Mouse (Mus musculus) neural tube, embryonic 13.5 days (tissue): ENCODE data around the gene Prdm16. TPM values are rescaled to one million over a fixed set of nuclear protein-coding genes. Genes with fewer than 3 reads are reported as not detected.

ENCODE experiments used
- ATAC-seq: fragments of 200-750 bp; cut with Nextera tagmentation; 2 replicates; pipeline ENCODE4 v1.8.0; 2017; ENCODE audit warnings: low read depth, mild to moderate bottlenecking, moderate TSS enrichment, moderate library complexity
- H3K27ac ChIP-seq: fragments of 300-500 bp; sonication (generic); replicated peaks from 2 replicates; pipeline ENCODE4 v1.5.1; 2015; ENCODE audit warnings: moderate library complexity, mild to moderate bottlenecking, inconsistent platforms
- H3K27me3 ChIP-seq: fragments of 300-500 bp; sonication (generic); 2 replicates; pipeline ENCODE4 v1.6.1; 2015; ENCODE audit warnings: mild to moderate bottlenecking, inconsistent platforms
- H3K36me3 ChIP-seq: fragments of 300-500 bp; sonication (generic); 2 replicates; pipeline ENCODE4 v1.6.1; 2015; ENCODE audit warnings: mild to moderate bottlenecking, inconsistent platforms
- H3K4me1 ChIP-seq: fragments of 300-500 bp; sonication (generic); replicated peaks from 2 replicates; pipeline ENCODE4 v1.6.1; 2015; ENCODE audit warnings: inconsistent platforms
- H3K4me2 ChIP-seq: fragments of 300-500 bp; sonication (generic); 2 replicates; pipeline ENCODE4 v1.6.1; 2015; ENCODE audit warnings: inconsistent platforms, mild to moderate bottlenecking, moderate library complexity
- H3K4me3 ChIP-seq: fragments of 300-500 bp; sonication (generic); 2 replicates; pipeline ENCODE4 v1.5.1; 2015; ENCODE audit warnings: mild to moderate bottlenecking, inconsistent platforms
- H3K9ac ChIP-seq: fragments of 300-500 bp; sonication (generic); 2 replicates; pipeline ENCODE4 v1.6.1; 2015; ENCODE audit warnings: moderate library complexity, mild to moderate bottlenecking, inconsistent platforms
- H3K9me3 ChIP-seq: fragments of 300-500 bp; sonication (generic); 2 replicates; pipeline ENCODE4 v1.6.1; 2016; ENCODE audit warnings: inconsistent platforms
- WGBS: fragments of 180-500 bp; shearing (Covaris S2); methylation state at CpG from one replicate; pipeline ENCODE4 v1.1.7; 2015; 5-methylcytosine and 5-hydroxymethylcytosine counted together
- polyA plus RNA-seq: library from polyadenylated mRNA; unstranded; fragments of >200 nt; fragmentation: Nextera tagmentation; extraction: Ambion mirVana; gene quantifications from 2 replicates; pipeline ENCODE4 v1.2.1, GENCODE M21; 2015

Gene Prdm16
- polyA plus RNA-seq, 1 experiment from 2014 or later: 10.0 TPM

GRCm38 (mm10) chr4:154567942-154568341 lies 68.7 kb downstream of the Prdm16 start:
- Histone ChIP-seq H3K4me2 (no peak overlapping the region), H3K27me3 (peaks cover 47% of the 10 kb centered on the region), H3K9me3 (no peaks in the 10 kb centered on the region), H3K36me3 (no peaks in the 10 kb centered on the region), H3K27ac (no peak overlapping the region), H3K4me3 (no peak overlapping the region), H3K9ac (no peak overlapping the region), H3K4me1 (peaks cover 42% of the 10 kb centered on the region)
- 38% methylated on average over 11 of the region's 11 CpGs for WGBS
- no peak for ATAC-seq

DNA sequence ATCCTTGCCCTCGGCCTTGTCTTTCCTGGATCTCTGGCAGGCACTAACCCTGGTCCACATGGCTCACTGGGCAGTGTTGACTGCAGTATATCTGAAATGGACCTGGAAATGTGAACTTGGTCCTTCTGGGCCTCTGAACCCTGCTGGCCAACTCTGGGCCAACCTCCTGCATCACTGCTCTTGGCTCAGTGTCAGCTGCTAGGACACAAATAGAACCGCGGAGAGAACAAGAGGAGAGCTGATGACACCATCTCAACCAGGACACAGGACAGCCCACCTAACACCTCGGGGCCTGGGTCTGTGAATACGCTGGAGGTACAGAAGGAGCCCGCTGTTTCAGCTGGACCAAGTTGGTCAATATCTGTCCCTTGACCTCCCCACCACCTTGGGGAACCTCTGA lies 73.5 kb downstream of the Prdm16 start:
- no peaks in the 10 kb centered on the region for H3K9me3 ChIP-seq
- H3K27me3 ChIP-seq: peaks cover 70% of the 10 kb centered on the region
- 92% methylated on average over 6 of the region's 6 CpGs for WGBS
- ATAC-seq: no peak
- H3K4me2 ChIP-seq: no peak overlapping the region
- H3K27ac ChIP-seq: no peak overlapping the region
- H3K4me3 ChIP-seq: no peak overlapping the region
- no peaks in the 10 kb centered on the region for H3K36me3 ChIP-seq
- no peak overlapping the region for H3K9ac ChIP-seq
- H3K4me1 ChIP-seq: peaks cover 7% of the 10 kb centered on the region

- no peak for ATAC-seq
- WGBS: 92% methylated on average over 5 of the region's 5 CpGs
- Histone ChIP-seq H3K9ac (no peak overlapping the region), H3K36me3 (no peaks in the 10 kb centered on the region), H3K27ac (no peak overlapping the region), H3K27me3 (peaks cover 83% of the 10 kb centered on the region), H3K4me2 (no peak overlapping the region), H3K9me3 (no peaks in the 10 kb centered on the region), H3K4me1 (peaks cover 42% of the 10 kb centered on the region), H3K4me3 (no peak overlapping the region)
These were observed 78.6 kb downstream of the Prdm16 start for GRCm38 (mm10) chr4:154558041-154558440.

GRCm38 (mm10) chr4:154557168-154557567 lies 79.5 kb downstream of the Prdm16 start:
- no peak for ATAC-seq
- H3K4me2 ChIP-seq: peak overlapping the region; percentile 34; the same call in 1 of the 2 replicates
- no peak overlapping the region for H3K9ac ChIP-seq

DNA sequence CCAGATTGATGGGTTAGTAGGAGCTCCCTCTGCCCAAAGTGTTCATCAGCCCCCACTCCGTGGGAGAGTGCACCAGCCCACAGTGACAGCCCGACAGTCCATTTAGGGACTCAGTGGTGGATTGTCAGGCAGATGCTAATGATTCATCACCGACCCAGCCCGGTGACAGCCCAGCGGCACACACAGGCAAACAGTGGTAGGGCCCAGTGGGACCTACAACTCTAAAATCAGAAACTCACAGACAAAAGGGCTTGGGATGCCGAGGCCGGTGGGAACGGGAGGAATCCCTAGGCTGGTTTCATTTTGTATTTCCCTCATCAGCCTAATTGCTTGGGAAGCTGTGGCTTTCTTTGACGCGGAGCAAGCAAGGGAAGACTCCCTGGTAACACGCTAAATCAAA lies 80.3 kb downstream of the Prdm16 start:
- 0 out of 2 replicates have a peak, but pooled peaks have one; percentile 43 for ATAC-seq
- 24% methylated on average over 11 of the region's 11 CpGs for WGBS
- no peak overlapping the region for H3K4me3 ChIP-seq
- peak overlapping the region; percentile 34 for H3K4me2 ChIP-seq
- H3K4me1 ChIP-seq: peaks cover 52% of the 10 kb centered on the region
- H3K27ac ChIP-seq: no peak overlapping the region
- no peaks in the 10 kb centered on the region for H3K9me3 ChIP-seq
- no peak overlapping the region for H3K9ac ChIP-seq
- H3K36me3 ChIP-seq: no peaks in the 10 kb centered on the region
- H3K27me3 ChIP-seq: peaks cover 83% of the 10 kb centered on the region

More at GRCm38 (mm10) chr4:154557168-154557567, 79.5 kb downstream of the Prdm16 start:
- H3K27ac ChIP-seq: no peak overlapping the region
- no peaks in the 10 kb centered on the region for H3K9me3 ChIP-seq
- no peak overlapping the region for H3K4me3 ChIP-seq
- H3K4me1 ChIP-seq: peaks cover 47% of the 10 kb centered on the region
- no peaks in the 10 kb centered on the region for H3K36me3 ChIP-seq
- peaks cover 83% of the 10 kb centered on the region for H3K27me3 ChIP-seq
- 83% methylated on average over 11 of the region's 11 CpGs for WGBS

GRCm38 (mm10) chr4:154549961-154550393 lies 86.7 kb downstream of the Prdm16 start:
- 0 out of 2 replicates have a peak overlapping the region, but pooled peaks have one; percentile 8 for H3K4me3 ChIP-seq
- H3K36me3 ChIP-seq: no peaks in the 10 kb centered on the region
- ATAC-seq: peak; percentile 59; the same call in 1 of the 2 replicates
- H3K27me3 ChIP-seq: peaks cover 88% of the 10 kb centered on the region
- 14% methylated on average over 17 of the region's 17 CpGs for WGBS
- H3K27ac ChIP-seq: peak overlapping the region; percentile 76
- peak overlapping the region; percentile 34; the same call in 1 of the 2 replicates for H3K9ac ChIP-seq
- H3K9me3 ChIP-seq: no peaks in the 10 kb centered on the region
- peaks cover 63% of the 10 kb centered on the region for H3K4me1 ChIP-seq
- H3K4me2 ChIP-seq: peak overlapping the region; percentile 40

DNA sequence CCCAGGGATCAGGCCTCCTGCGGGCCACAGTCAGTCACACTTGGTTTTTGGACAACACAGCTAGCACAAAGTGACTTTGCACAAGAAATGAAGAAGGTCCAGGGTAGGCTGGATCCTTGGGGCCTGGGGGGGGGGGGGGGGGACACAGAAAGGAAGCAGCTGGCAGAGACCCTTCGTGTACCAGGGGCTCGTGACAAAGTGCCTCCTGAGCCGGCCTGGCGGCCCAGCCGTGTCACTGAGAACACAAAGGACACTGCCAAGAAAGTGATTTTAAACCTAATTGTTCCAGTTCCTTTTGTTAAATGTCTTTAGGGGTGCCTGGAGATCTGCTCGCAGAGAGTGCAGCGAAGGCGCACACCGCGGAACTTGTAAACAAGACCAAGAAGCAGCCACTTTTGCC lies 87.2 kb downstream of the Prdm16 start:
- H3K4me1 ChIP-seq: peaks cover 63% of the 10 kb centered on the region
- peaks cover 91% of the 10 kb centered on the region for H3K27me3 ChIP-seq
- 0 out of 2 replicates have a peak overlapping the region, but pooled peaks have one; percentile 8 for H3K4me3 ChIP-seq
- peak overlapping the region; percentile 40 for H3K4me2 ChIP-seq
- H3K9ac ChIP-seq: peak overlapping the region; percentile 34; the same call in 1 of the 2 replicates
- H3K27ac ChIP-seq: peak overlapping the region; percentile 76
- no peak for ATAC-seq
- WGBS: 21% methylated on average over 11 of the region's 11 CpGs
- H3K9me3 ChIP-seq: no peaks in the 10 kb centered on the region
- H3K36me3 ChIP-seq: no peaks in the 10 kb centered on the region

DNA sequence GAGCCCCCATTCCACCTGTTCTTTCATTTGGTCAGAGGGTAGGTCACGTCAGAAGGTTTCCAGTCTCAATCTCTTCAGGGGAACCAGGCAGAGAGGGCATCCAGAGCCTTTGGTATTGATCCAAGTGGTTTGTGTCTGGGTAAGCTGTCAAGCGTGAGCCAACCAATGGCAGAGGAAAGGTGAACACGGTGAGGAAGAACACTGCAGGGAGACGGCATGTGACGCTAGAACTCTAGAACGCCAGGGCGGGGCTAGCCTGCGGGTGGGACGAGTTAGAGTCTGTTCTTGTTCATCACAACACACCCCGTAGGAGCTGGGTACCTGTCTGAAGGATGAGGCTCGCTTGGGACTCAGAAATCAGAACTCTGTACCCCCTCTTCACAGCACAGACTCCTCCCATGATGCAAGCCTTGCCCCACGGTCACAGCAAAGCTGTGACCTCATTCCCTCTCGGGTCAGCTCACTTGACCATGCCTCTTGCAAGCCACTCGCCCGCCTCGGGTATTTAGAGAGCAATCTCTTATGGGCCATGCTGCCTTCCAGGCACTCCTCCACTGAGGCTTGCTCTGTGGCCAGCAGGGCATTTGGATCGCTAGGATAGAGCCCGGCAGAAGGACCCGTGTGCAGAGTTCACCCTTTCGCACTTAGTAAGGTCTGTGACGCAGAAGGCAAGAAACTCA lies 89.4 kb downstream of the Prdm16 start:
- no peak overlapping the region for H3K27ac ChIP-seq
- no peak for ATAC-seq
- H3K9ac ChIP-seq: no peak overlapping the region
- no peak overlapping the region for H3K4me2 ChIP-seq
- H3K4me1 ChIP-seq: peaks cover 67% of the 10 kb centered on the region
- WGBS: 70% methylated on average over 21 of the region's 21 CpGs
- H3K9me3 ChIP-seq: no peaks in the 10 kb centered on the region
- H3K27me3 ChIP-seq: peaks cover 88% of the 10 kb centered on the region
- no peaks in the 10 kb centered on the region for H3K36me3 ChIP-seq
- no peak overlapping the region for H3K4me3 ChIP-seq

- WGBS: 65% methylated on average over 9 of the region's 9 CpGs
- H3K36me3 ChIP-seq: no peaks in the 10 kb centered on the region
- H3K4me1 ChIP-seq: peaks cover 72% of the 10 kb centered on the region
- no peak overlapping the region for H3K9ac ChIP-seq
- no peak overlapping the region for H3K4me2 ChIP-seq
- no peak for ATAC-seq
- no peak overlapping the region for H3K4me3 ChIP-seq
- no peaks in the 10 kb centered on the region for H3K9me3 ChIP-seq
- peaks cover 76% of the 10 kb centered on the region for H3K27me3 ChIP-seq
- no peak overlapping the region for H3K27ac ChIP-seq
These were observed 91.4 kb downstream of the Prdm16 start for GRCm38 (mm10) chr4:154545296-154545695.

DNA sequence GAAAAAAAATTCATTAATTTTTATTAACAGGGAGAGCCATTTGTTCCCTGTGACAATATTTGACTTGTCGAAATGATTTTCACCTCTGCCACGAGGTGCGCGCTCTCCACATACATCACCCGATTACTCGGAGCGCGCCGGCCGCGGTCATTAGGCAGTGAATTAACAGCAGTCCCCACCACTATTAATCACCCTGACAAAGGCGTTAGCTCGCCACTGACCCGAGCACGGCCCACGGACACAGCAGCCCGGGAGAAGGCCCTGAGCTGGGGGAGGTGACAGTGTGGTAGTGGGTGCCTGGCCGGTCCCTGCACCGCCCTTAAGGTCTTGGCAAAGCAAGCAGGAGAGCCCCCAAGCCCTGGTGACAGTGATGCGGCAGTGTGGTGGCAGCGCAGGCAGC lies 92.8 kb downstream of the Prdm16 start:
- no peaks in the 10 kb centered on the region for H3K9me3 ChIP-seq
- no peak overlapping the region for H3K27ac ChIP-seq
- 7% methylated on average over 21 of the region's 21 CpGs for WGBS
- H3K27me3 ChIP-seq: peaks cover 70% of the 10 kb centered on the region
- H3K4me3 ChIP-seq: no peak overlapping the region
- peak overlapping the region; percentile 26; the same call in 1 of the 2 replicates for H3K4me2 ChIP-seq
- H3K4me1 ChIP-seq: peaks cover 70% of the 10 kb centered on the region
- 0 out of 2 replicates have a peak, but pooled peaks have one; percentile 23 for ATAC-seq
- no peak overlapping the region for H3K9ac ChIP-seq
- no peaks in the 10 kb centered on the region for H3K36me3 ChIP-seq

DNA sequence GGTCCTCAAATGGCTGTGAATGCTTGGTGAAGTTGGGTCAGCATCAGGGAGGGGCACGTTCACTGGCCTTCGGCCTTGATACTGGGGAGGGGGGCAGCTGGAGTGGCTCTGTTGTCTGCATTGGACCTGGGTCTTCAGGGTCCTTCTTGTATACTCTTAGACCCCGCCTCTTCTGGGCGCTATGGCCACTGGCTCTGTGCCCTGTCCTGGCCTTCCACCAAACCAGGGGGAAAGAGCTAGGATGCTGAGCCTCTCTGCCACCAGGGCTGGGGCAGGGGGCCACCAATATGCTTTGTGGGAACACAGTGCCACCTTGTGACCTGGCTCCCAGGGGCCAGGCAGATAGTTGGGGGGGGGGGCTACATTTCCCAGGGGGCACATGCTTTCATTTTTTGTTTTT lies 93.5 kb downstream of the Prdm16 start:
- H3K27me3 ChIP-seq: peaks cover 64% of the 10 kb centered on the region
- WGBS: 69% methylated on average over 4 of the region's 4 CpGs
- H3K9ac ChIP-seq: no peak overlapping the region
- H3K4me1 ChIP-seq: peaks cover 65% of the 10 kb centered on the region
- H3K4me2 ChIP-seq: no peak overlapping the region
- H3K4me3 ChIP-seq: no peak overlapping the region
- H3K27ac ChIP-seq: 0 out of 2 replicates have a peak overlapping the region, but pooled peaks have one; percentile 18
- no peak for ATAC-seq
- H3K9me3 ChIP-seq: no peaks in the 10 kb centered on the region
- no peaks in the 10 kb centered on the region for H3K36me3 ChIP-seq

DNA sequence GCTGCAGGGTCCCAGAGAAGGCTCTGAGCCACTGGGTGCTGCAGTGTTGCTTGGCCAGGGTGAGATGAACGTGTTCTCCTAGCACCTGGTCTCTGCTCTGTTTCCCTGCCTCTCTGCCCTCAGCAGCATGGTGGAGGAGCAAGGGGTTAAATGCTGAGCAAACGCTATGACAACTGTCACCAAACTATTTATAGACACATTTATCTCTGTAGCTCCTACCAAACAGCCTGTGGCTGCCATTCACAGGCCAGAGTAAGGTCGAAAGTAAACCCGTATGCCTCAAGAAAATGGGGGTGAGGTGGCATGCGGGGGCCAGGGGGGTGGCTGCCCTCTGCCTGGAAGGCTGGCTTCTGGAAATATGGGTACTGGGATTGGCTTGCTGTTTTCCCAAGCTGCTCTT lies 94.1 kb downstream of the Prdm16 start:
- no peak overlapping the region for H3K9ac ChIP-seq
- 40% methylated on average over 5 of the region's 5 CpGs for WGBS
- H3K9me3 ChIP-seq: no peaks in the 10 kb centered on the region
- H3K4me2 ChIP-seq: no peak overlapping the region
- no peak overlapping the region for H3K4me3 ChIP-seq
- no peak for ATAC-seq
- H3K4me1 ChIP-seq: peaks cover 65% of the 10 kb centered on the region
- H3K27me3 ChIP-seq: peaks cover 58% of the 10 kb centered on the region
- H3K27ac ChIP-seq: 0 out of 2 replicates have a peak overlapping the region, but pooled peaks have one; percentile 18
- H3K36me3 ChIP-seq: no peaks in the 10 kb centered on the region
